Mouse (Mus musculus) lung, postnatal 0 days (tissue): ENCODE results near the gene Mrm3. TPM values are rescaled to one million over a fixed set of nuclear protein-coding genes. Genes with fewer than 3 reads are reported as not detected.
A peak's percentile ranks its signal among the peaks of the same experiment; 100 is the strongest.

ENCODE experiments used
- ATAC-seq: fragments of 200-750 bp; cut with Nextera tagmentation; 2 replicates; pipeline ENCODE4 v1.8.0; 2017; ENCODE audit warnings: moderate library complexity
- DNase-seq: peaks from one replicate; pipeline ENCODE4 v3.0.0-alpha.2; 2016; ENCODE audit warnings: low spot score
- H3K27ac ChIP-seq: fragments of 300-500 bp; sonication (generic); 2 replicates; pipeline ENCODE4 v1.5.1; 2014; ENCODE audit warnings: antibody characterized with exemption, mild to moderate bottlenecking, low read length, mixed read lengths
- H3K27me3 ChIP-seq: fragments of 300-500 bp; sonication (generic); replicated peaks from 2 replicates; pipeline ENCODE4 v1.6.1; 2014; ENCODE audit warnings: low read length, mixed read lengths; ENCODE audit not compliant: insufficient read depth
- H3K36me3 ChIP-seq: fragments of 300-500 bp; sonication (generic); 2 replicates; pipeline ENCODE4 v1.6.1; 2014; ENCODE audit warnings: low read length, mixed read lengths; ENCODE audit not compliant: insufficient read depth
- H3K4me1 ChIP-seq: fragments of 300-500 bp; sonication (generic); 2 replicates; pipeline ENCODE4 v1.6.1; 2014; ENCODE audit warnings: antibody characterized with exemption, low read depth, low read length, mixed read lengths; ENCODE audit not compliant: insufficient read depth
- H3K4me2 ChIP-seq: fragments of 300-500 bp; sonication (generic); replicated peaks from 2 replicates; pipeline ENCODE4 v1.6.1; 2014; ENCODE audit warnings: low read depth, mild to moderate bottlenecking, low read length, moderate library complexity, mixed read lengths
- H3K4me3 ChIP-seq: fragments of 300-500 bp; sonication (generic); 2 replicates; pipeline ENCODE4 v1.5.1; 2014; ENCODE audit warnings: low read depth, low read length
- H3K9ac ChIP-seq: fragments of 300-500 bp; sonication (generic); replicated peaks from 2 replicates; pipeline ENCODE4 v1.6.1; 2014; ENCODE audit warnings: low read depth, mild to moderate bottlenecking
- H3K9me3 ChIP-seq: fragments of 300-500 bp; sonication (generic); 2 replicates; pipeline ENCODE4 v1.6.1; 2016; ENCODE audit warnings: low read length, mixed read lengths
- CTCF ChIP-seq: IDR thresholded peaks from 2 replicates; pipeline ENCODE4 v1.5.1; 2016; ENCODE audit warnings: antibody characterized with exemption, mild to moderate bottlenecking
- EP300 ChIP-seq: IDR thresholded peaks from 2 replicates; pipeline ENCODE4 v1.6.1; 2016; ENCODE audit warnings: antibody characterized with exemption, mild to moderate bottlenecking, control low read depth
- WGBS: fragments of 180-500 bp; shearing (Covaris S2); extraction: QIAGEN DNeasy Blood & Tissue Kit; methylation state at CpG from one replicate; pipeline ENCODE4 v1.1.7; 2014; 5-methylcytosine and 5-hydroxymethylcytosine counted together
- polyA plus RNA-seq: library from polyadenylated mRNA; unstranded; fragments of >200 nt; fragmentation: Nextera tagmentation; extraction: Ambion mirVana; gene quantifications from 2 replicates; pipeline ENCODE4 v1.2.1, GENCODE M21; 2015

The Mrm3 gene
- polyA plus RNA-seq, 1 experiment from 2014 or later = 7.7 TPM

DNA sequence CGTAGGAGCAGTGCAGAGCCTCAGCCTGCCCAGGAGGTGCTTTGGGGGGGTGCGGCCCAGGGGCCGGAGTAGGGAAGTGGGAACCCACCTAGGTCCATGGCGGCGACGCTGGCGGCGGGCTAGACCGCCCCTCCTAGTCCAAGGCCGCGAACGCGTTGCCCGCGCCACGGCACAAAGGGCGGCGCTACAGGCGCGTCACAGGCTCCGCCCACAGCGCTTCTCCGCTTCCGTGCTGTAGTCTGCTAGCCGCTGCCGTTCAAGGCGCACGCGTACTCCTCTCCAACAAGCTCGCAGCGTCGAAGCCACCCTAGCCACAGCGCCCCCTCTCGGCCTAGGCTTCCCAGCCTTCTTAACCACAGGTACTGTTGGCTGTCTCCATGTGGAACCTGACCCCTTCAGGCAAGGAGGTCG lies 26.1 kb upstream of the Mrm3 start, which contains the start of the genes Dbil5 and Gemin4:
TSS of gene Dbil5 (plus strand) at position 219 of the 411 bp plus-strand sequence.
TSS of gene Gemin4 (minus strand) at position 275 of the 411 bp plus-strand sequence.
- peak within 1 kb of the TSS; percentile 96 for H3K27ac ChIP-seq
- TF ChIP-seq CTCF (peak; percentile 99), EP300 (no peak)

DNA sequence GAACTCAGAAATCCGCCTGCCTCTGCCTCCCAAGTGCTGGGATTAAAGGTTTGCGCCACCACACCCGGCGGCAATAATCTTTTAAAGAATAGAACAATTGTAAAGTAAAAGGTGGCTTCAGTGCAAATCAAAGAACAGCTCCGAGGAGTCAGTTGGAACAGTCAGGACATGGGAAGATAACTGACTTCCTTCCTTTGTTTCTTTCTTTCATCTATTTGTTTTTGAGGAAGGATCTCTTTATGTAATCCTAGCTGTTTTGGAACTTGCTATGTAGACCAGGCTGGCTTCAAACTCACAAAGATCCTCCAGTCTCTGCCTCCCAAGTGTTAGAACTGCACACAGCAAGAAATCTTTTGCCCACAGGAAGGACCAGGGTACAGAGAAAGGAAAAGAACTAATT lies 18.9 kb upstream of the Mrm3 start:
- H3K4me2 ChIP-seq = no peak overlapping the region
- H3K27me3 ChIP-seq = no peaks in the 10 kb centered on the region
- no peak for TF ChIP-seq CTCF
- TF ChIP-seq EP300 = no peak
- peaks cover 10% of the 10 kb centered on the region; the same call in 1 of the 2 replicates for H3K36me3 ChIP-seq
- no peaks in the 10 kb centered on the region for H3K4me1 ChIP-seq
- H3K27ac ChIP-seq = no peak overlapping the region
- no peaks in the 10 kb centered on the region for H3K9me3 ChIP-seq
- H3K4me3 ChIP-seq = no peak overlapping the region
- DNase-seq (no peak), ATAC-seq (no peak)
- WGBS = 82% methylated on average over 5 of the region's 5 CpGs
- no peak overlapping the region for H3K9ac ChIP-seq

More for the DNA sequence above, 26.1 kb upstream of the Mrm3 start, which contains the start of the genes Dbil5 and Gemin4:
- Histone ChIP-seq H3K4me3 (peak within 1 kb of the TSS; percentile 79), H3K9me3 (no peaks in the 10 kb centered on the region), H3K4me1 (no peaks in the 10 kb centered on the region), H3K36me3 (peaks cover 12% of the 10 kb centered on the region; the same call in 1 of the 2 replicates), H3K27me3 (no peaks in the 10 kb centered on the region), H3K4me2 (peak within 1 kb of the TSS; percentile 91), H3K9ac (peak within 1 kb of the TSS; percentile 77)
- DNase-seq (peak; percentile 99), ATAC-seq (peak; percentile 98)
- WGBS = 0% methylated on average over 35 of the region's 35 CpGs

DNA sequence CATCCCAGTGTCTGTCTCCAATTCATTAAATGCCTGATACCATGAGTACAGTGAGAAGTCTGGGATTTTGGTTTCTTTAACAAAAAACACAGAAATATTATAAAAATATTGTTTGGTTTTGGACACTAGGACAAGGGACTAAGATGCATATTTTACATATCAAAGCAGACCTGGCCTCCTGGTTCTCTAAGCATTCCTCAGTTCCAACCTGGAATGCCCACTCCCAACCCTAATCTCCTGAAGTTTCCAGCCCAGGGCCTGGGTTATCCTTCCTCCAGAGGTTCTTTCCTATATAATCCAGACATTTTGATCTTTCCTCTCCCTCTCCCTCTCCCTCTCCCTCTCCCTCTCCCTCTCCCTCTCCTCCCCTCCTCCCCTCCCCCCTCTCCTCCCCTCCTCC lies 18.5 kb upstream of the Mrm3 start:
- Histone ChIP-seq H3K4me2 (no peak overlapping the region), H3K4me1 (no peaks in the 10 kb centered on the region), H3K9ac (no peak overlapping the region), H3K27ac (no peak overlapping the region), H3K27me3 (no peaks in the 10 kb centered on the region), H3K36me3 (peaks cover 10% of the 10 kb centered on the region; the same call in 1 of the 2 replicates), H3K9me3 (no peaks in the 10 kb centered on the region), H3K4me3 (no peak overlapping the region)
- ATAC-seq = no peak
- DNase-seq = no peak
- TF ChIP-seq EP300 (no peak), CTCF (no peak)

DNA sequence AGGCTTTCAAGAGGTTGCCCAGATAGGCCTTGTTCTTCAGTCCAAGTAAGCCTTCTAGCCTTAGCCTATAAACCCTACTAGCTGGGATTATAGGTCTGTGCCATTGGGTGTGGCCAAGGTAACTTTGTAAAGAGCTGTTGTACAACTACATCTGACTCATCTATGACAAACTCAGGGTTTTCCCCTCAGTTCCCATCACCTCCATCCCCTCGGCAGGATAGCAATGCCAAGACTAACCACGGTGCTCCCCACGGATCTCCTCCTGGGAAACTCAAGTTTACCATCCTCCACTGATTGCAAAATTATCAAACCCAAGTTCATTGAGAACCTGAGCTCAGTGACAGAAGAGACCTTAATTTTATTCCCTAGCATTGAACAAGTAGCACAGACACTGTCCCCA lies 7.4 kb upstream of the Mrm3 start:
- no peak for DNase-seq
- H3K4me3 ChIP-seq = no peak overlapping the region
- H3K27me3 ChIP-seq = no peaks in the 10 kb centered on the region

DNA sequence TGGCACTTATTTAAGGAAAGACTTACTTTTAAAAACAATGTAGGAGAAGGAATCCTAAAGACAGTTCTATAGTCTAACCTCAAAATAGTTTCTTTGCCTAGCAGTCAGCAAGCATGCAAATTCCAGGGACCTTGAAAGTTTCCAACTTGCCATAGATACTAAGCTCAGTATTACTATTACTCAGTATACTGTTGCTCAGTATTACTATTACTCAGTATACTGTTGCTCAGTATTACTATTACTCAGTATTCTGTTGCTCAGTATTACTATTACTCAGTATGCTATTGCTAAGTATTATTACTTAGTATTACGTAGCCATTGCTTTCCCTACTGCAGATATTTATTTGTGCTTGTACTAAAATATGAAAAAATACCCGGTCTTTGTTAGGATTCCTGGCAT lies 3.8 kb upstream of the Mrm3 start:
- no peak overlapping the region for H3K9ac ChIP-seq
- WGBS = 87% methylated on average over 2 of the region's 2 CpGs
- H3K36me3 ChIP-seq = 0 out of 2 replicates have a peak, but pooled peaks cover 9% of the 10 kb centered on the region
- no peak for TF ChIP-seq CTCF
- TF ChIP-seq EP300 = no peak
- H3K4me3 ChIP-seq = no peak overlapping the region
- no peak overlapping the region for H3K4me2 ChIP-seq
- no peaks in the 10 kb centered on the region for H3K9me3 ChIP-seq
- DNase-seq (no peak), ATAC-seq (no peak)
- no peaks in the 10 kb centered on the region for H3K27me3 ChIP-seq
- H3K27ac ChIP-seq = no peak overlapping the region
- no peaks in the 10 kb centered on the region for H3K4me1 ChIP-seq

More for the DNA sequence above, 7.4 kb upstream of the Mrm3 start:
- H3K9ac ChIP-seq = no peak overlapping the region
- no peaks in the 10 kb centered on the region for H3K4me1 ChIP-seq
- H3K27ac ChIP-seq = no peak overlapping the region
- no peak for TF ChIP-seq EP300
- no peak for TF ChIP-seq CTCF
- WGBS = 94% methylated on average over 3 of the region's 3 CpGs
- H3K36me3 ChIP-seq = peaks cover 38% of the 10 kb centered on the region
- H3K9me3 ChIP-seq = no peaks in the 10 kb centered on the region
- H3K4me2 ChIP-seq = no peak overlapping the region
- no peak for ATAC-seq

DNA sequence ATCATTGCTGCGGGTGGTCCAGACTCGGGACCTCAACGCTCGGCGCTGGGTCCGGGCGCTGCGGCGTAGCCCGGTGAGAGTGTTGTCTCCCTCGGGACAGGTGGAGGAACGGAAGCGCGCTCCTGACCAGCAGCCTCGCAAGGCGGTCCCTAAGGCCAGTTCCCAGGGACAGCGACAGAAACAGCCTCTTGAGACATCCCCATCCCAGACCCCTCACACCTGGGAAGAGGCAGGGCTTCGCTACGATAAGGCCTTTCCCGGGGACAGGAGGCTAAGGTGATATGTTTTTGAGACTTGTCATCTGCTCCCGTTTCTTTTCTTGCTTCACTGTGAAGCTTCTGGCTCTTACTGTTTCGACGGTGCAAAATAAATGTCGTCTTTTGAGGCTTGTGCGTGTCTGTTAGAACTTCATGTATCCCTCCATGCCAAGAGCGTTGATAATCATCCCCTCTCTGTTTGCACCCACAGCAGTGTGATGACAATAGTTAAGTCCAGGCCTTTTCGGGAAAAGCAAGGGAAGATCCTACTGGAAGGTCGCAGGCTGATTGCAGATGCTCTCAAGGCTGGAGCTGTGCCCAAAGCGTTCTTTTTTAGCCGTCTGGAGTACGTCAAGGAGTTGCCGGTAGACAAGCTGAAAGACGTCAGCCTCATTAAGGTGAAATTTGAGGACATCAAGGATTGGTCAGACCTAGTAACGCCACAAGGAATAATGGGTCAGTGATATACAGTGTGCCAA lies 464 bp downstream of the Mrm3 start:
- 2% methylated on average over 34 of the region's 34 CpGs for WGBS

More for the DNA sequence above, 464 bp downstream of the Mrm3 start:
- Histone ChIP-seq H3K36me3 (0 out of 2 replicates have a peak, but pooled peaks cover 9% of the 10 kb centered on the region), H3K4me3 (peak overlapping the region; percentile 63), H3K9me3 (no peaks in the 10 kb centered on the region), H3K27ac (no peak overlapping the region), H3K4me2 (peak overlapping the region; percentile 80), H3K4me1 (no peaks in the 10 kb centered on the region), H3K27me3 (no peaks in the 10 kb centered on the region), H3K9ac (peak overlapping the region; percentile 65)
- DNase-seq (no peak), ATAC-seq (peak; percentile 46)
- TF ChIP-seq CTCF (no peak), EP300 (no peak)
